Mouse (Mus musculus) E14TG2a.4 (cell line): ENCODE measurements around the gene Arrdc2.

ENCODE experiments used
- H3K27me3 ChIP-seq: 2 replicates; pipeline ENCODE4 v1.6.1; 2014; ENCODE audit warnings: low read length, control low read depth; ENCODE audit not compliant: insufficient read depth
- H3K36me3 ChIP-seq: 2 replicates; pipeline ENCODE4 v1.6.1; 2014; ENCODE audit warnings: low read length, control low read depth; ENCODE audit not compliant: insufficient read depth
- H3K4me1 ChIP-seq: replicated peaks from 2 replicates; pipeline ENCODE4 v1.6.1; 2014; ENCODE audit warnings: low read depth, low read length, control low read depth
- H3K4me3 ChIP-seq: replicated peaks from 2 replicates; pipeline ENCODE4 v1.5.1; 2014; ENCODE audit warnings: mild to moderate bottlenecking, low read length
- H3K9me3 ChIP-seq: 2 replicates; pipeline ENCODE4 v1.6.1; 2014; ENCODE audit warnings: low read length, control low read depth
- CTCF ChIP-seq: conservative IDR thresholded peaks from 2 replicates; pipeline ENCODE4 v1.5.1; 2014; ENCODE audit warnings: low read length
- NANOG ChIP-seq: IDR thresholded peaks from 2 replicates; pipeline ENCODE4 v1.6.1; 2014; ENCODE audit warnings: borderline replicate concordance, low read length, mixed read lengths
- POU5F1 ChIP-seq: IDR thresholded peaks from 2 replicates; pipeline ENCODE4 v1.6.1; 2014; ENCODE audit warnings: low read length, borderline replicate concordance

Gene Arrdc2

DNA sequence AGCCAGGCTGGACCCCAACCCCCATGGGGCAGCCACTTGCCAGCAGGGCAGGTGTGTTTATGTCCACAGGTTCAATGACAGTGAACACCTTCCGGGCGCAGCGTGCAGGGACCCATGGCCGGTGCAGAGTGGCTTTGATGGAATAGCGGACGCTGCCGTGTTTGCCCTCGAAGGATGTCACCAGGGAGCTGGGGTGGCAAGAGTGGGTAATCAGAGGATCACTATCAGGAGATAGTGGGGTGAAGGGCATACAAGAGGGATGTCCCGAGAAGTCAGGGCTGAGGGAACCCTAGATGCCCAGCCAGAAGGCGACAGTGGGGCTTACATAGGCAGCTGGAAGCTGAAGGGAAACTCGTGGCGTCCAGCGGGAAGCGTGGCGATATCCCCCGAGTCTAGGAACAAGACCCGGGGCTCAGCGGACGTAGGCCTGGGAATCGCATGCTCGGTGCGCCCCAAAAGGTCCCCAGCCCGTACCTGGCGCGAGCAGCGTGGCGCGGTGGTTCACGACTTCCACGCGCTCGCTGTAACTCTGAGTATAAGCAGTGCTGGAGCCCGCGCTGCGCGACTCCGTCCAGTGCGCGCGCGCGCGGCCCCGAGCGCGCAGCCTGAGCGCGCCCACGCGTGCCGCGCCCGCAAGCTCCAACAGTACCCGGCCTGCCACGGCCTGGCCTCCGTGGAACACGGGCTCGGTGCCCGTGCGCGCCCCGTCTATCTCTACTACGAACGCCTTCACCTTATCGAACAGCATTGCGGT is 689 bp downstream of the Arrdc2 start:
- TF ChIP-seq POU5F1: no peak
- no peak for TF ChIP-seq CTCF

DNA sequence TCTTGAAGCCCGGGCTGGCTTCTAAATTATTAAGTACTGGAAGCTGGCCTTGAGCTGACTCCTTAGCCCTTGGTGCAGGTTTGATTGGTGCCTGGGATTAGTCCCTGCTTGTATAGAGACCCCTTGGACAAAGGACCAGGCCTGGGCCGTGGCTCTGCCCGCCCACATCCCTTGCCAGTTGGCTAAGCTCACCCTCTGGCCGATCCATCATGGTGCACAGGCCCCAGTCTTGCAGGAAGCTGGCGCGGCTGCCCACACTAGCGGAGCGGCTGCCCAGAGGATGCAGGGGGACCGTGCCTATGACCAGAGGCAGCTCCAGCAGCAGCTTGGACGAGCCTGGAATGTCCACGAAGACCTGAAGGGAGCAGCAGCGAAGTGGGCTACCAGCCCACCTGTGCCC is 2.9 kb downstream of the Arrdc2 start:
- peak overlapping the region; percentile 20; the same call in 1 of the 2 replicates for H3K4me3 ChIP-seq
- TF ChIP-seq CTCF (no peak), NANOG (no peak), POU5F1 (no peak)

More for the DNA sequence above, 689 bp downstream of the Arrdc2 start:
- peaks cover 30% of the 10 kb centered on the region for H3K36me3 ChIP-seq
- peaks cover 7% of the 10 kb centered on the region; the same call in 1 of the 2 replicates for H3K27me3 ChIP-seq
- peak overlapping the region; percentile 88 for H3K4me3 ChIP-seq
- peaks cover 74% of the 10 kb centered on the region for H3K4me1 ChIP-seq
- H3K9me3 ChIP-seq: no peaks in the 10 kb centered on the region

DNA sequence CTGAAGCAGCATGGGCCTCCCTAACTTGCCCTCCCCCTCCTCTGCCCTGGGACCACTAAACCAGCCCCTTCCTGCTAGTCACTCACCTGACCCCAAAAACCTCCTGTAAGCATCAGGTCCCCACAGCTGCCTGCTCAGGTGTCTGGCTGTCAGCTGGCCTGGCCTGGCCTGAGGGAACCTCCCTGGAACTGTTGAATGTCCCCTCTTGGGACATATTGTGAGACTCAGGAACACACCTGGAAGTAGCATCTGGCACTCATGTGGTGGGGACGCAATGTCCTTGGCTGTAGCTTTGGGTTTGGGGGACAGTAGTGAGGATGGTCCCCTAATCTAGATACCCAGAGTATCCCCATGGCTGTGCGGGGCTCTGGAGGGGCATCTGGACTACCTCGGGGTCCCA is 5.4 kb downstream of the Arrdc2 start:
- H3K9me3 ChIP-seq: no peaks in the 10 kb centered on the region
- no peak for TF ChIP-seq CTCF
- no peak for TF ChIP-seq NANOG
- TF ChIP-seq POU5F1: no peak
- peaks cover 30% of the 10 kb centered on the region for H3K36me3 ChIP-seq
- peak overlapping the region; percentile 61 for H3K4me3 ChIP-seq
- no peaks in the 10 kb centered on the region for H3K27me3 ChIP-seq
- H3K4me1 ChIP-seq: peaks cover 64% of the 10 kb centered on the region

More for the DNA sequence above, 2.9 kb downstream of the Arrdc2 start:
- peaks cover 30% of the 10 kb centered on the region for H3K36me3 ChIP-seq
- H3K4me1 ChIP-seq: peaks cover 76% of the 10 kb centered on the region
- H3K27me3 ChIP-seq: no peaks in the 10 kb centered on the region
- no peaks in the 10 kb centered on the region for H3K9me3 ChIP-seq

DNA sequence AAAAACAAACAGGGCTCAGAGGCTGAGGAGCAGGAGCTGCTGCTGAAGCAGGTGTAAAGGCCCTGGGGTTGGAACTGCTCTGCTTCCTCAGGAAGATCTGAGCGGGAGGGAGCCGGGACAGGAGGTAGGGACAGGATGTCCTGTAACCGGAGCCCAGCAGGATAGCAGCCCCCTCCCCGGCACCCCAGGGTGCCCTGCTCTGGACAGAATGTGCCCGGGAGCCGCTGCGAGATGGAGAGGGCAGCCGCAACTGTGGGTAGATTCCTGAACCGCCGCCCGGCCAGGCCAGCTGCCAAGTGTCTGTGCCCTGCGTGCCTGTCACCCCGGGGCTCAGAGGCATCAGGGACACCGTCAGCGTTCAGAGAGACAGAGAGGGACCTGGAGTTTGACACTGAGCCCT is 6.0 kb downstream of the Arrdc2 start:
- peaks cover 30% of the 10 kb centered on the region for H3K36me3 ChIP-seq
- H3K27me3 ChIP-seq: no peaks in the 10 kb centered on the region
- H3K9me3 ChIP-seq: no peaks in the 10 kb centered on the region
- TF ChIP-seq CTCF: no peak
- no peak for TF ChIP-seq POU5F1
- no peak for TF ChIP-seq NANOG
- H3K4me3 ChIP-seq: peak overlapping the region; percentile 61
- H3K4me1 ChIP-seq: peaks cover 62% of the 10 kb centered on the region

DNA sequence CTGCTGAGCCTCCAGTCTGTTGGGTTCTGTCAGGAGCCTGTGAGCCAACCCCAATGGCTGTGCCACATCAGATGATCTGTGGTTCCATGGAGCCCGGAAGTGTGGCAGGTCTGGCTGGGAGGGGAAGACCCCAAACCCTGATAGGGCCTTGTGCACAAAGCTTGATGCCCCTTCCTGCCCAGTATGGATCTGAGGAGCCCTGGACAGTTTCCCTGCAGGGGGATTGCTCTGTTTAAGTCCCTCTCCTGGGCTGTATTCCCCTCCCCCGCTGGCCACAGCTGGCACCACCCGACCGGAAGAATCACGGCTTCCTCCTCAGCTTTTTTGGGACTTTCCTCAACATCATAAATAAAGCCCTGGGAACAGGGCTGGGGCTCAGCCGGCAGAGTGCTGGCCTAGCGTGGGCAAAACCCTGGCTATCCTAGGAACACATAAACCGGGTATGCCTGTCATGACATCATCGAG is 6.5 kb downstream of the Arrdc2 start:
- no peaks in the 10 kb centered on the region for H3K27me3 ChIP-seq
- H3K4me3 ChIP-seq: peak overlapping the region; percentile 61
- H3K9me3 ChIP-seq: no peaks in the 10 kb centered on the region
- TF ChIP-seq CTCF: no peak
- no peak for TF ChIP-seq NANOG
- no peak for TF ChIP-seq POU5F1
- peaks cover 30% of the 10 kb centered on the region for H3K36me3 ChIP-seq
- H3K4me1 ChIP-seq: peaks cover 59% of the 10 kb centered on the region

DNA sequence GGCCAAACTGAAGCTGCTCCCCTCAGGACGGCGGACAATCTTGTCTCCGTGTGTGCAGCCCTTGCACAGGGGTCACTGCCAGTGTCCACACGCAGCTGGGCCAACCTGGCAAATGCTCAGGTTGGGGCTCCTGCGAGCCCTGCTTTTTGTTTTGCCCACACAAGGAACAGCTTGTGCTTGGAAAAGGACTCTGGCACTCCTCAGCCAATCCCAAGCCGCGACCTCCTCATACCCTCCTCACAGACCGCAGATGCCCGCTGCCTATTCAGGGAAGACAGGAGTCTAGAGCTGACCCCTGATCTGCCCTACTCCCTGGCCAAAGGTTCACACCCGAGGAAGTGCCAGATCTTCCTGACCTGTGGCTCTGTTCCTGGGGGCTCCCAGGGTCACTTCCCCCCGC is 7.1 kb downstream of the Arrdc2 start:
- Histone ChIP-seq H3K9me3 (no peaks in the 10 kb centered on the region), H3K4me1 (peaks cover 58% of the 10 kb centered on the region), H3K4me3 (0 out of 2 replicates have a peak overlapping the region, but pooled peaks have one; percentile 61), H3K36me3 (peaks cover 29% of the 10 kb centered on the region), H3K27me3 (no peaks in the 10 kb centered on the region)
- no peak for TF ChIP-seq CTCF
- no peak for TF ChIP-seq POU5F1
- TF ChIP-seq NANOG: no peak

DNA sequence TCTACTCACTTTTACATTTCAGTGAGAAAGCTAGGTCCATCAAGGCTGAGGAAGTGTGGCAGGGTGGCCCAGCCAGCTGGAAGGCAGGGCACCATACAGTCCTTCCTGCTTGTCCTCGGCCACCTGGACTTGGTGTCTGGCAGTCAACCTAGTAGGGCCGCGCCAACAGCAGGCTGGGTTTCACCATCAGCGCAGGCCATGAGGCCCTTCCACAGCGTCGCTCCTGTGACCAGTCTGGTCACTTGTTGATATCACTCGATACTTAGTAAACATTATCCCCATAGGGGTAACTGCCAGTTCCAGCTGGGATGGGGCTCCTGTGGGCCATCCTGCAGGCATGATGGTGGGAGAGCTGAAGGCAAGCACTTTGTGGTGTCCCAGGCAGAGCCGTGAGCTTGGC is 8.0 kb downstream of the Arrdc2 start:
- no peaks in the 10 kb centered on the region for H3K27me3 ChIP-seq
- peaks cover 6% of the 10 kb centered on the region; the same call in 1 of the 2 replicates for H3K9me3 ChIP-seq
- peaks cover 21% of the 10 kb centered on the region for H3K36me3 ChIP-seq
- TF ChIP-seq POU5F1 (no peak), CTCF (no peak), NANOG (no peak)
- no peak overlapping the region for H3K4me3 ChIP-seq
- H3K4me1 ChIP-seq: peaks cover 50% of the 10 kb centered on the region

DNA sequence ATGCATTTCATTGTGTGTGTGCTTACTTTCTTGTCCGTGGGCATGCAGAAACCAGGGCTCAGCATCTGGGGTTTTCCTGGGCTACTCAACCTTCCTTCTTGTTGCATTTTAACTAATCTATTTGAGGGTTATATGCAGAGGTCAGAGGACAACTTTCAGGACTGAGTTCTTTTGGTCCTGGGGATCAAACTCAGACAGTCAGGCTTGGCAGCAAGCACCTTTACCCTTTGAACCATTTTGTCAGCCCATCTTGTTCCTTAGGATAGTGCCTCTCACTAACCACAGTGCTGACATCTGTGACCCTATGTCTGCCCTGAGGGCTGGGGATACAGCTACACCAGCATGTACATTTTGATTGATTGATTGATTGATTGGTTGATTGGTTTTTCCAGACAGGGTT is 11.7 kb downstream of the Arrdc2 start:
- Histone ChIP-seq H3K27me3 (peaks cover 3% of the 10 kb centered on the region; the same call in 1 of the 2 replicates), H3K4me1 (peaks cover 26% of the 10 kb centered on the region), H3K4me3 (no peak overlapping the region), H3K9me3 (peaks cover 7% of the 10 kb centered on the region; the same call in 1 of the 2 replicates), H3K36me3 (no peaks in the 10 kb centered on the region)
- TF ChIP-seq NANOG (no peak), POU5F1 (no peak), CTCF (no peak)

DNA sequence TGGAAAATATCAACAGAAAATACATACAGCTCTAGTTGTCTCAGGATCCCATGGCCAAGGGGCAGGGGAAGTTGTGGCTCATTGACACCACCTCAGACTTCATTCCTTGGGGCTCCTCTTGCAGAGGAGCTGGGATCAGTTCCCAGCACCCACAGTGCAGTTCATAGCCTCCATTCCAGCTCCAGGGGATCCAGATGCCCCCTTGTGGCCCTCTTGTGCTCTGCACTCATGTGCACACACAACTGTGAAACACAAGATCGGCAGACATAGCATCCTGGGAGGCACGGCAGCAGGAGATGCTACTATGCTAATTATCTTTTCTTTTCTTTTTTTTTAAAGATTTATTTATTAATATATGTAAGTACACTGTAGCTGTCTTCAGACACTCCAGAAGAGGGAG is 12.5 kb downstream of the Arrdc2 start:
- Histone ChIP-seq H3K36me3 (no peaks in the 10 kb centered on the region), H3K9me3 (peaks cover 7% of the 10 kb centered on the region; the same call in 1 of the 2 replicates), H3K4me1 (peaks cover 25% of the 10 kb centered on the region), H3K27me3 (peaks cover 3% of the 10 kb centered on the region; the same call in 1 of the 2 replicates), H3K4me3 (no peak overlapping the region)
- no peak for TF ChIP-seq POU5F1
- peak; percentile 44; the same call in 1 of the 2 replicates for TF ChIP-seq CTCF
